Mouse (Mus musculus) urinary bladder, postnatal 10 days (tissue): ENCODE results near the gene Btnl2.

Source experiments
- DNase-seq: peaks from one replicate; pipeline ENCODE4 v3.0.0; 2022; ENCODE audit warnings: low spot score

Btnl2 gene

DNA sequence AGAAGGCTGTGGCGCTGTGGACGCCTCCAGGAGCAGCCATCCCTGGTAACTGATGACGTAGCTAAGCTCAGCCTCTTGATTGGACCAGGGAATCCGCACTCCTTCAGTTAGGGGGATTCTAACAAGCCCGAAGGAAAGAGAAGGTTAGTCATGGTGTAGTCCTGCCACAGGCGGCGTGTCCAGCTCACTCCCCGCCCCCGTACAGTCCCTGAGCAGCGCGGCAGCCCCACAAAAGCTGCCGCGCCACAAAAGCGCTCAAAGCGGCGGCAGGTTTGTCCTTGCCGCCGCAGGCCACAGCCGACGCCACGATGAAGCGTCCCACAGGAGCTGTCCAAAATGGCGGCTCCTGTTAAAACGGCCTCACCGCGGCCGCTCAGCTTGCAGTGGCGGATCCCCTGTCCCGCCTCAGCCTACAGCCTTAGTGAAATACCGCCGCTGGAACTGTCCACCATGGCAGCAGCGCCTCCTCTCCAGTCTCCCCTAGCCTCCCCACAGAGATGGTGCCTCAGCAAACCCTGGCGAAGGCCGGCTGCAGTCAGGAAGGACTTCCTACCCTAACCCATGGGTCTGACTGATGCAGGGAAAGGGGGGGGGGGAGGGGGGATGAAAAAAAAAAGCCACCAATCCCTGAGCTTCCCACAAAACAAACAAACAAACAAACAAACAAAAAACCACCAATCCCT, 44.2 kb downstream of the Btnl2 start, which contains the start of gene BC051142:
BC051142 (plus strand) TSS at position 110 of the 683 bp plus-strand sequence.
- DNase-seq, result no peak

DNA sequence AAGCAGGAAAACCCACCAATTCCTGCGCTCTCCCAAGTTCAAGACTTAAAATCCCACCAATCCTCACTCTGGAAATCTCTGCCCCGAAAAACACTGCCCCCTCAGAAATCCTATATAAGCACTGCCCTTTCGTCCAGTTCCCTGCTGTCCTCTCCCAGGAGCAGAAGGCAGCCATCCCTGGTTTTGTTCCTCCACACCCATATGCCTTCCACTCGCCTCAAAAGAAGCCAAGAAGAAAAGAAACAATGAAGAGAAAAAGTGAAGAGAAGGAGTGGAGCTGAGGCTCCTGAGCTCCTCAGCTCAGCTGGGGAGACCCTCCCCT, 44.7 kb downstream of the Btnl2 start:
- no peak for DNase-seq

DNA sequence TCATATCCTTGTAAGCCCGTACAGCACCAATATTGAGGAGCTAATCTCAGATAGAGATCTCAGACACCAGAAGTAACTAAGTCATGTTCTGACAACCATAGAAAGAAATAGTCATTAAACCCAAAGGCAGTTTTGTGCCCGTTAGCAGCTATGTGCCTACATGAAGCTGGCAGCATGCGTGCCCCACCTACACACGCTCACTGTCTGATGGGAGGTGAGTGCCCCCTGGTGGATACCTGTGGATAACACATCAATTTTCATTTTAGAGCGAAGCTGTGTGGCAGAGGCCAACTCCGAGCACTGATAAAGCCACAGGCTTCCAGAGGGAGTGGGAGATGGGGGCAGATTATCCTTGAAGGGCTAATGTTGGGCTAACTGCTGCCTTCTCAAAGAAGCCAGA, 56.5 kb downstream of the Btnl2 start:
- no peak for DNase-seq
